Mouse (Mus musculus): ENCODE data around the gene Phf21a. TPM values are rescaled to one million over a fixed set of nuclear protein-coding genes. Genes with fewer than 3 reads are reported as not detected.
"Not testable (repeated sequence)": the region's sequence is repeated elsewhere in the genome, so short reads cannot be mapped to it uniquely, and the experiment has no call there.

The Phf21a gene
- total RNA-seq, 4 experiments from 2014 or later = 141 to 159 (median 147) TPM

- DNase-seq (ENCODE audit: low spot score in 2 of 2) = no peak
Measured at GRCm38 (mm10) chr2:92076086-92076692, 16.7 kb upstream of the Phf21a start.

GRCm38 (mm10) chr2:92082196-92082595 lies 10.7 kb upstream of the Phf21a start:
- no peak for DNase-seq (ENCODE audit: low spot score in 2 of 2)

- no peak for DNase-seq (ENCODE audit: low spot score in 2 of 2)
Measured at GRCm38 (mm10) chr2:92085721-92086120, 7.2 kb upstream of the Phf21a start.

- DNase-seq (ENCODE audit: low spot score in 2 of 2) = no peak
Measured at GRCm38 (mm10) chr2:92087065-92087464, 5.9 kb upstream of the Phf21a start.

- DNase-seq (ENCODE audit: low spot score in 2 of 2) = peak in 1 of 2 experiments; percentile 80
Measured at GRCm38 (mm10) chr2:92089782-92090181, 3.1 kb upstream of the Phf21a start.

- DNase-seq (ENCODE audit: low spot score in 2 of 2) = not testable (repeated sequence)
Measured at GRCm38 (mm10) chr2:92093503-92093902, 586 bp downstream of the Phf21a start.

GRCm38 (mm10) chr2:92094078-92094477 lies 1.2 kb downstream of the Phf21a start:
- DNase-seq (ENCODE audit: low spot score in 2 of 2) = no peak

- no peak for DNase-seq (ENCODE audit: low spot score in 2 of 2)
Measured at GRCm38 (mm10) chr2:92100768-92101167, 7.9 kb downstream of the Phf21a start.

GRCm38 (mm10) chr2:92124523-92124922 lies 31.6 kb downstream of the Phf21a start:
- no peak for DNase-seq (ENCODE audit: low spot score in 2 of 2)

GRCm38 (mm10) chr2:92125330-92125729 lies 32.4 kb downstream of the Phf21a start:
- DNase-seq (ENCODE audit: low spot score in 2 of 2) = no peak

GRCm38 (mm10) chr2:92130071-92130470 lies 37.2 kb downstream of the Phf21a start:
- DNase-seq (ENCODE audit: low spot score in 2 of 2) = no peak

- no peak for DNase-seq (ENCODE audit: low spot score in 2 of 2)
Measured at GRCm38 (mm10) chr2:92138736-92139135, 45.8 kb downstream of the Phf21a start.

GRCm38 (mm10) chr2:92139365-92139764 lies 46.4 kb downstream of the Phf21a start:
- no peak for DNase-seq (ENCODE audit: low spot score in 2 of 2)

- DNase-seq (ENCODE audit: low spot score in 2 of 2) = no peak
Measured at GRCm38 (mm10) chr2:92140383-92140782, 47.5 kb downstream of the Phf21a start.

GRCm38 (mm10) chr2:92141073-92141472 lies 48.2 kb downstream of the Phf21a start:
- DNase-seq (ENCODE audit: low spot score in 2 of 2) = no peak

GRCm38 (mm10) chr2:92143932-92144331 lies 51.0 kb downstream of the Phf21a start:
- DNase-seq (ENCODE audit: low spot score in 2 of 2) = no peak

GRCm38 (mm10) chr2:92147925-92148750 lies 55.2 kb downstream of the Phf21a start:
- not testable (repeated sequence) for DNase-seq (ENCODE audit: low spot score in 2 of 2)

- DNase-seq (ENCODE audit: low spot score in 2 of 2) = no peak
Measured at GRCm38 (mm10) chr2:92164291-92164690, 71.4 kb downstream of the Phf21a start.

- DNase-seq (ENCODE audit: low spot score in 2 of 2) = no peak
Measured at GRCm38 (mm10) chr2:92166950-92167349, 74.0 kb downstream of the Phf21a start.

GRCm38 (mm10) chr2:92171046-92171643 lies 78.2 kb downstream of the Phf21a start:
- no peak for DNase-seq (ENCODE audit: low spot score in 2 of 2)

GRCm38 (mm10) chr2:92172300-92172699 lies 79.4 kb downstream of the Phf21a start:
- DNase-seq (ENCODE audit: low spot score in 2 of 2) = no peak

GRCm38 (mm10) chr2:92173186-92173585 lies 80.3 kb downstream of the Phf21a start:
- DNase-seq (ENCODE audit: low spot score in 2 of 2) = no peak

All from left cerebral cortex, adult 8-10 months (tissue).